Mouse (Mus musculus) liver, postnatal 0 days (tissue): Measurements from ENCODE around the gene Agpat3.

Source experiments
- CTCF ChIP-seq: sonication (generic); IDR thresholded peaks from 2 replicates; pipeline ENCODE4 v1.5.1; 2016; ENCODE audit warnings: antibody characterized with exemption, low read depth
- EP300 ChIP-seq: IDR thresholded peaks from 2 replicates; pipeline ENCODE4 v1.6.1; 2016; ENCODE audit warnings: antibody characterized with exemption, low read depth, mild to moderate bottlenecking

DNA sequence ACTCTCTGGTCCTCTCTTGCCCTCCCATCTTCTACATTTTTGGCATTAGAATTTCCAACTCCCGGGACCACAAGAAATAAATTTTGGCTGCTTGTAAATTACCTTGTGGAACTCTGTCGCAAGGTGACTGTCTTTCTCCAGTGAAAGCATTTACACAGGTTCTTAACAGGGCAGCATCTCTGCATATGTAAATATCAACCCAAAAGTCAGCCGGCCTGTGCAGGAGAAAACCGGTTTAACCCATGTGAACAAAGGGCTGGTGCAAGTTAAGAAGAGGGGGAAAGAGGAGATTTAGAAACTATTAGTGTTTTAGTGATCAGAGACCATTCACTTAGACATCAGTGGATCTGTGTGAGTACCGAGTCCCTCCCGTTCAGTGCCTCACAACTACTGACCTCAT, 92.6 kb downstream of the Agpat3 start:
- TF ChIP-seq CTCF (no peak), EP300 (no peak)
